Mouse (Mus musculus): ENCODE measurements at regions not wholly inside any gene's neighbourhood (a gene's known extent, or its start where the extent isn't known, plus 50 kb on each side); places are given as distances from the start of the nearest gene placed in this dataset.
"Not testable (repeated sequence)": the region's sequence is repeated elsewhere in the genome, so short reads cannot be mapped to it uniquely, and the experiment has no call there.

GRCm38 (mm10) chr3:58234846-58235630, 179.5 kb upstream of the Tsc22d2 start:
- POLR2A ChIA-PET, result interaction anchor here (0.6 kb wide), 1 partner anchor 340 kb away, joined by 3 read pairs; no protein-coding TSS in a partner anchor
- CTCF ChIA-PET, result interaction anchor here (1.4 kb wide), 1 partner anchor 14 kb away, joined by 6 read pairs; no protein-coding TSS in a partner anchor

GRCm38 (mm10) chr3:58238111-58238510, 176.4 kb upstream of the Tsc22d2 start:
- ATAC-seq, result no peak
- in situ Hi-C loops (cut with MboI; ENCODE audit: low pct_unique_long_range_greater_than_20kb), result no loop called here

More at GRCm38 (mm10) chr3:58234846-58235630, 179.5 kb upstream of the Tsc22d2 start:
- DNase-seq (ENCODE audit: low read depth, low spot score), result no peak
- in situ Hi-C loops (cut with MboI; ENCODE audit: low pct_unique_long_range_greater_than_20kb), result no loop called here
- no peaks in the 10 kb centered on the region for H3K27me3 ChIP-seq
- TF ChIP-seq CTCF (IDR thresholded peaks at IDR 0.05), result no peak
- no peak for ATAC-seq

GRCm38 (mm10) chr3:58240775-58241174, 173.7 kb upstream of the Tsc22d2 start:
- in situ Hi-C loops (cut with MboI; ENCODE audit: low pct_unique_long_range_greater_than_20kb), result no loop called here
- CTCF ChIA-PET, result interaction anchor here (1.0 to 1.5 kb wide), 3 partner anchors 15 to 66 kb away, joined by 3 to 4 read pairs (median 4); no protein-coding TSS in a partner anchor
- POLR2A ChIA-PET, result interaction anchor here (0.6 kb wide), 1 partner anchor 177 kb away, joined by 4 read pairs; no protein-coding TSS in a partner anchor

More at GRCm38 (mm10) chr3:58238111-58238510, 176.4 kb upstream of the Tsc22d2 start:
- CTCF ChIA-PET, result interaction anchor here (1.0 kb wide), 1 partner anchor 14 kb away, joined by 3 read pairs; no protein-coding TSS in a partner anchor
- H3K27me3 ChIP-seq, result no peaks in the 10 kb centered on the region
- no peak for TF ChIP-seq CTCF (IDR thresholded peaks at IDR 0.05)
- no peak for DNase-seq (ENCODE audit: low read depth, low spot score)
- POLR2A ChIA-PET, result no interaction called here

GRCm38 (mm10) chr3:58245361-58245760, 169.2 kb upstream of the Tsc22d2 start:
- ChIA-PET CTCF (interaction anchor here (0.9 to 1.4 kb wide), 2 partner anchors 12 to 15 kb away, joined by 3 read pairs; no protein-coding TSS in a partner anchor), POLR2A (no interaction called here)
- in situ Hi-C loops (cut with MboI; ENCODE audit: low pct_unique_long_range_greater_than_20kb), result no loop called here
- DNase-seq (ENCODE audit: low read depth, low spot score), result no peak
- TF ChIP-seq CTCF (IDR thresholded peaks at IDR 0.05), result no peak
- peak; percentile 15 for ATAC-seq
- no peaks in the 10 kb centered on the region for H3K27me3 ChIP-seq

More at GRCm38 (mm10) chr3:58240775-58241174, 173.7 kb upstream of the Tsc22d2 start:
- H3K27me3 ChIP-seq, result no peaks in the 10 kb centered on the region
- TF ChIP-seq CTCF (IDR thresholded peaks at IDR 0.05), result no peak
- no peak for DNase-seq (ENCODE audit: low read depth, low spot score)
- no peak for ATAC-seq

- ChIA-PET CTCF (interaction anchor here (1.3 to 1.4 kb wide), 2 partner anchors 11 to 90 kb away, joined by 3 read pairs; no protein-coding TSS in a partner anchor), POLR2A (no interaction called here)
- TF ChIP-seq CTCF (IDR thresholded peaks at IDR 0.05), result no peak
- in situ Hi-C loops (cut with MboI; ENCODE audit: low pct_unique_long_range_greater_than_20kb), result no loop called here
- DNase-seq (ENCODE audit: low read depth, low spot score) (peak; percentile 51), ATAC-seq (peak; percentile 76)
- no peaks in the 10 kb centered on the region for H3K27me3 ChIP-seq
These were observed 166.5 kb upstream of the Tsc22d2 start for GRCm38 (mm10) chr3:58247989-58248388.

- ATAC-seq, result peak; percentile 51
- DNase-seq (ENCODE audit: low read depth, low spot score), result peak; percentile 46
- H3K27me3 ChIP-seq, result no peaks in the 10 kb centered on the region
- TF ChIP-seq CTCF (IDR thresholded peaks at IDR 0.05), result no peak
- CTCF ChIA-PET, result interaction anchor here (1.8 kb wide), 1 partner anchor 156 kb away, joined by 4 read pairs; no protein-coding TSS in a partner anchor
- in situ Hi-C loops (cut with MboI; ENCODE audit: low pct_unique_long_range_greater_than_20kb), result no loop called here
- POLR2A ChIA-PET, result no interaction called here
These were observed 160.6 kb upstream of the Tsc22d2 start for GRCm38 (mm10) chr3:58253942-58254341.

GRCm38 (mm10) chr3:58267606-58268325, 146.7 kb upstream of the Tsc22d2 start:
- no peaks in the 10 kb centered on the region for H3K27me3 ChIP-seq
- in situ Hi-C loops (cut with MboI; ENCODE audit: low pct_unique_long_range_greater_than_20kb), result no loop called here
- CTCF ChIA-PET, result interaction anchor here (1.4 to 3.4 kb wide), 3 partner anchors 9 to 14 kb away, joined by 5 to 10 read pairs (median 6); no protein-coding TSS in a partner anchor
- no peak for TF ChIP-seq CTCF (IDR thresholded peaks at IDR 0.05)
- DNase-seq (ENCODE audit: low read depth, low spot score) (no peak), ATAC-seq (no peak)
- POLR2A ChIA-PET, result interaction anchor here (0.9 kb wide), 1 partner anchor 41 kb away, joined by 3 read pairs; no protein-coding TSS in a partner anchor

GRCm38 (mm10) chr3:58271441-58271840, 143.1 kb upstream of the Tsc22d2 start:
- in situ Hi-C loops (cut with MboI; ENCODE audit: low pct_unique_long_range_greater_than_20kb); H3K27me3 ChIP-seq; CTCF ChIA-PET; DNase-seq (ENCODE audit: low read depth, low spot score); POLR2A ChIA-PET; ATAC-seq: not testable (repeated sequence)

- no peak for ATAC-seq
- TF ChIP-seq CTCF (IDR thresholded peaks at IDR 0.05), result no peak
- DNase-seq (ENCODE audit: low read depth, low spot score), result no peak
- ChIA-PET POLR2A (no interaction called here), CTCF (interaction anchor here (2.2 kb wide), 1 partner anchor 14 kb away, joined by 6 read pairs; no protein-coding TSS in a partner anchor)
- no peaks in the 10 kb centered on the region for H3K27me3 ChIP-seq
- in situ Hi-C loops (cut with MboI; ENCODE audit: low pct_unique_long_range_greater_than_20kb), result no loop called here
These were observed 133.2 kb upstream of the Tsc22d2 start for GRCm38 (mm10) chr3:58281291-58281690.

GRCm38 (mm10) chr3:58284371-58284770, 130.1 kb upstream of the Tsc22d2 start:
- DNase-seq (ENCODE audit: low read depth, low spot score); in situ Hi-C loops (cut with MboI; ENCODE audit: low pct_unique_long_range_greater_than_20kb); POLR2A ChIA-PET; ATAC-seq; H3K27me3 ChIP-seq: not testable (repeated sequence)
- CTCF ChIA-PET, result interaction anchor here (1.4 kb wide), 1 partner anchor 18 kb away, joined by 3 read pairs; no protein-coding TSS in a partner anchor
